Mouse (Mus musculus): Measurements from ENCODE around the gene Atp8a2.
A peak's percentile ranks its signal among the peaks of the same experiment; 100 is the strongest.

Gene Atp8a2

DNA sequence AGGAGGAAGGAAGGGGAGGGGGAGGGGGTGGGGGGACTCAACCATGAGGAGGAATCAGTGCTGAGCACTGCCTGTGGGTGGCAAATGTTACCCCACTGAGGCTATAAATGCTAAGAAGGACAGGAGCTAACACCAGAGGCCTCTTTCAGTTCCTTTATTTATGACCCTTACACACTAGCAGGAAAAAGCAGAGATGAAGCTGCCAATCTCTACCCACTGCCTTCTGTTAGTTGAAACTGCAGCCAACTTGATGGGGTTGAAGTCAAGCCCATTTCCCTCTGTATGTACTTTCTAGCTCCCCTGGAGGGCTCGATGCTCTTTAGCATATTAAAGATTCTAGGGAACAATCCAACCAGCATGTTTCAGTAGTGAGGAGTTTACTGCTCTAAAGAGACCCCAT lies 303.0 kb downstream of the Atp8a2 start:
- no peak for DNase-seq

DNA sequence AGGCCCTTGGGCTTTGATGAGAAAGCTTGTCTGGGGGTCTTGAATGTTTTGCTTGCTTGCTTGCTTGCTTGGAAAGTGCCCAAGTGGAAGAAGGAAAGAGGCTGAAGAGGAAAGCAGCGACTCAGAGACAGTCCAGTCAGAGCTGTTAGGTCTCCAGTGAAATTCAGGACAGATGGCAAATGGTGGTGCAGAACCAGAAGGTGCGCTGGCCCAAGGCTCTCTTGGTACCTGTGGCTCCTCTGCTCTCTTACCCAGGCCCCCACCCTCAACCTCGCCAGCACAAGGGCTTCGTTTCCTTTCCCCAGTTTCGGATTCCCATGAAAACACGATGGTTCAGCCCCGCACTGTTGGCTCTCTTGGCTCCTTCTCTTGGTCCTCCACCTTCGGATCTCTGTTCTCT lies 304.9 kb downstream of the Atp8a2 start:
- DNase-seq, result no peak

DNA sequence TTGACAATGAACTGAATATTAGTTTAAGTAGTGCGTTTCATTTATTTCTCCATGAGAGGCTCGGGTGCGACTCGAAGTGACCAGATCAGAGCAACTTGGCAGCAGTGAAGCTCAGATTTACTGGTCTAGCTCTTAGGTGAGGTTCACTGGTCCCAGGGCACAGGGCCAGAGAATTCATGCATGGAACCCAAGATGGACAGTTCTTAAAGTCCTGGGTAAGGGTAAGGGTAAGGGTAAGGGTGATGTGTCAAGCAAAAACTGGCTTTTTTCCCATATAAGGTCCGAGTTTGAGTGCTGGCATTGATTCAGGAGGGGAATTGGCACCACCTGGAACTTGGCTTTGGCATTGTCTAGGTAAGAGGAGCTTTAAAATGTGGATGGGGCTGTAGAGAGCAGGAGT lies 305.5 kb downstream of the Atp8a2 start:
- DNase-seq, result no peak

DNA sequence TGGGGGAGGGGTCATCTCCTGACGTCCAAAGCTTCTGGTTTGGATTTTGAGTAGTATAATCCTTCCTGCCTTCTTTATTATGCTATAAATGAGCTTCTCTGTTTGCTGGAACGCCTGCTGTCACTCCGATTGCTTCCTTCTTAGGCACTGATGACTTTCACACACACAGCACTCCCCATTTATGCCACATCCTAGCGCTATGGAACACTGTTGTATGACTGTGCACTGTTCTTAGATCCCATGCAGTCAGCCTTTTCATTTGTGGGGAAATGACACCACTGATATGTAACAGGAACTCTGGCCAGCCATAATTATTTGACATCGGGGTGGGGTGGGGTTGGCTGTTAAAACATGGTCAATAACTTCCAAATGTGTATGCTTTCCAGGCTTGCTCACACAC lies 306.2 kb downstream of the Atp8a2 start:
- no peak for DNase-seq

DNA sequence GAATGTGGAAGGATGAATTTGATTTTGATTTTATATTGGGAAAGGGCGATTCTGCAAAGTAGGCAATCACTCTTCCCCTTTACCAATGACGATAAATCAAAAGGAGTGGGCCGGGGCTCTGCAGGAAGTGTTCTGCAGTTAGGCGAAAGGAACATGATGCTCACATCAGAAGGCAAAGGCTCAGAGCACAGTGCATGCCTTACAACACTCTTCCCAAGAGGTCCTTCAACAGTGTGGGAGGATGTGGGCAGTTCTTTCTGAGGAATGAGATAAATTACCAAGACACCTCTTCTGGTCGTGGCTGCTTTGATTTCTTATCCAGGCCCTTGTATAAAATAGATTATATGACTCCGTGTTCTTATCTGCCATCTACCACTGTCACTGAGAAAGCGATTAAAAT lies 306.9 kb downstream of the Atp8a2 start:
- no peak for DNase-seq

DNA sequence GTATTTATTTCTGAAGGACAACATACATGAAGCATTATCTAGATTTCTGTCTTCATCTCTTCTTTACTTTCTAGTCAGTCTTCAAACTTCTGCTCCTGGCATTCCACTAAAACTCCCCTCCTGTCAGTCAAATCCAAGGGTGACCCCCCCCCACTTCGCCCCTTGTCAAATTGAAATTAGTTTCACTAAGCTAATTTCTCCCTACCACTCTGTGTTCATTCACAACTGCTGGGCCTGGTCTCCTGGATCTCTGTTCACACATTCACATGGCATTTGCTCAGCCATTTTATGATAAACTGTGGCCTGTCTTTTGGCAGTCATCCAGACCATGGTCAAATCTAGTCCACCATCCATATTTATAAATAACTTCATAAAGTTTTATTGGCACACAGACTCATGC lies 308.5 kb downstream of the Atp8a2 start:
- peak; percentile 25 for DNase-seq

DNA sequence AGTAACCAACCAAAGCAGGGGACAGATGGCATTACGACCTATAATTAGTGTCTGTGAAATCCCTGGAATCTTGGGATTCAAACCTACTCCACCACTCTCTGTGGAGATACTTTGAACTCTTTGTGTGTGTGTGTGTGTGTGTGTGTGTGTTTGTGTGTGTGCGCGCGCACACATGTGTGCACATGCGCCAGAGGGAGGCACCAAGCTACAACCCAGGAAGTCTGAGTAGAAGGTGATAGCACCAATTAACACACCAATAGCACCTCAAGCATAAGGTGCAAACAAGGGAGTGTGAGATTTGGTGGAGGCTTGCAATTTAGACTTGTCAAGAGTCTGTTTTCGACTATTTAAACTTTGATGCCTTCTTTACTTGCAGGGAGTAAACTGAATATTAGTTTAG lies 308.9 kb downstream of the Atp8a2 start:
- no peak for DNase-seq

DNA sequence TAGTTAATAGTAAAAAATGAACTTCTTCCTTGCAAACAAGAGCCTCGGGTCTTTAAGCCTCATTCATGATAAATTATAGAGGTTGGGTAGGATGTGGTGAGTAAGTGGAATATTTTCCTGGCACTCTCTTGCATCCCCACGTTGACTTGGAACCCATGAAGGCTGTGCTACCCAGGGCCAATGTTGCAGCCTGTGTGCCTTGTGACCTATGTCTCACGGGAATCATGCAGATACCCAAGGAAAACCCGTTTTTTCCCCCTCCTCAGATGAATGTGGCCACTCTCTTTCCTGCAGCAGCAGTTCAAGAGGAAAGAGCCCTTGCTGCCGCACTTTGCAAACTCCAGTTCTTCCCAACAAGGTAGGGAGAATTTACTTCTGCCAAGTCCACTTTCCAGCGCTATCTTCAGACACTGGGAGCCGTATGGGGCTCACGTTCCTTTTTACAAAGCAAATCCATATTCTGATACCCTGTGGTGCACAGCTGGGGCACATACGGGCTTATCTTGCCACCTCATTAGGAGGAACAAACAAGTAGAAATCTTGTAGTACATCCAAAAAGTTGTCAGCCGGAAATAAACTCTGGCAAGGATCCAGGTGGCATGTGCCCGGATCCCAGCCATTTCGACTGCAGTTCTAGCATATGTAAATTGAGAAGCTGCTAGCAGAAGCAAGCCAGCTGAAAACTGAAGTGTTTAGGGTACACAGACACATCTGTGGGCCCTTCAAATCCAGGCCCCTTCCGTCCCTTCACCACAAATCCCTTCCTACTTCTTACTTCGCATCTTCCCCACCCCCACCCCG lies 309.7 kb downstream of the Atp8a2 start:
- peak; percentile 82 for DNase-seq

DNA sequence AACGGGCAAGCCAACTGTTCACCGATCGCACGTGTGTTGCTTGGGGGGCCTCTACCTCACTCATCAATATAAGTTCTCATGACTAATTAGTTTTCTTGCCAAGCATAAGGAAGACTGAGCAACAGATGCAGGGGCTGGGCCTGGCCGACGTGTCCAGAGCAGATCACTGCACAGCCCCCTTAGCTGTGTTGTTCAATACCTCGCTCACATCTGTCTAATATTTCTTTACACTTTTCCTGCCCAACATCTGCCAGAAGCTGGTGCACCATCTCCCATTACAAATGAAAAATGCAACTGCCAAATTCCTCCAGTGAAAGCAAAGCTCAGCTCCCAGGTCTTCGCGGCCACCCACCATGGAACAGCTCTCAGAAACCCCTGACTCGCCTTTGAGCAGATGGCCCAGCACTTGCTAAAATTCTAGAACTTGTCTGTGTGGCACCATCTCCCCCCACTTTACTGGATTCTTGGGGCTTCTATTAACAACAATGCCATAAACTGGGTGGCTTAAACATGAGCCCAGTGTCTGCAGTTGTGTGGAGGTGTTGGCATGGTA lies 313.4 kb downstream of the Atp8a2 start:
- DNase-seq, result no peak

DNA sequence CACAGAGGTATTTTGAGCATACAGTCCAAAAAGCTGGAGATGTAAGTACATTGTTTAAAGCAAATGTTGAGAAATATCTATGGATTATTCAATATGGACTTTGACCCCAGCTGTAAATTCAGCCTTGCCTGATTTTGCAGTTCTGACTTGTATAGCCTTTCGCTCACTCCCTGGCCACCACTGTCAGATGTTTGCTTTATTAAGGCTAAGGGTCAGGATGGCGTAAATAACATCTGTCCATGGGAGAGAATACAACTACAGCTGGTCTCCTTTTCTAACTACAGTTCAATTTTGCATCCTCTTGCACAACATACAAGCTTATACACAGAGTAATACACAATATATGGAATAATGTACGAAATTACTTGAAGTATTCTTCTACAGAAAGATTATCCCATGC lies 316.1 kb downstream of the Atp8a2 start:
- DNase-seq, result peak; percentile 10

DNA sequence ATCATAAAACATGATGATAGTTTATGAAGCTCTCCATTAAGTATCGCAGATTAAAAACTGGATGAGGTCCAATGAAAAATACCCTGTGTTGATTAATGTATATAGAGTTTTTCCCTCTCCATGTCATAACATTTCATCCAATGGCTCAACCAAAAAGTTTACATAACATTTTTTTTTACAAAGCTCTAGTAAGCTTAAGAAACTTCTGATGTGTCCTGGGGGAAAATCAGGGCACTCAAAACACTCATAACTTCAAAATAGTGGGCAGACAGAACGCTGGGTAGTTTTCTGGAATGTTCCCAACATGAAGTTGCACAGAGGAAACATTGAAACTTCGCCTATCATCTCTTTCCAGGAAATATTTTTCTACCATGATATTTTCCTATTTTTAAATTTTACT lies 318.7 kb downstream of the Atp8a2 start:
- peak; percentile 12 for DNase-seq

DNA sequence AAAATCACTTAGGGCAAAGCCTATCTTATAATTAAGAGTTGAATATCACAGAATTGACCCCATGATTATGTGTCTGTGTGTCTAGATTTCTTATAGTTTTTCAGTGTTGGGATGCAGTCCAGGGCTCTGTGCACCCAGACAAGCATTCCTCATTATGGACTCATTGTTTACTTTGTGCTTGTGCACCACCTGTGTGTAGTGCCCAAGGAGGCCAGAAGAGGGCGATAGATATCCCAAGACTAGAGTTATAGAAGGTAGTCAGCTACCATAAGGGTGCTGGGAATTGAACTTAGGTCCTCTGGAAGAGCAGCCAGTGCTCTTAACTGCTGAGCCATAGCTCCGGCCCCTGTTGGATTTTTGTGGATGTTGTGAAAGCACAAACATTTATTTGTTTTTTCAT lies 320.5 kb downstream of the Atp8a2 start:
- DNase-seq, result no peak

DNA sequence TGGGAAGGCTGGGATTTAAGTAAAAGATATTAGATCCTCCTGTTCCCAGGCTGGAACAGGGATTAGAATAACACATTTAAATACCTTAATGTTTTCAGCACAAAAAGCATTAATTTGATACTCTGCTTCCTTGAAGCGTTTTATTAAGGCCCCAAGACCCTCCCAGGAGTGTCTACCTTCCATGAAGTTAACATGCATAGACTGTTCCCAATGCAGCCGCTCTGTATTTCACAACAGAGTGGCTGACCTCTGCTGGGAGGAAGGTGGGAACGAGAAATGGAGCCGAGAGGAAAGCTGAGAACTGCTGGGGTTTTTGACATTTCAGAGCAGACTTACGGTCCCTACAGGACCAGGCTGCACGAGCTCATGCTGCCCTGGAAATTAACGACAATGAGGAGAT lies 328.6 kb downstream of the Atp8a2 start:
- no peak for DNase-seq

DNA sequence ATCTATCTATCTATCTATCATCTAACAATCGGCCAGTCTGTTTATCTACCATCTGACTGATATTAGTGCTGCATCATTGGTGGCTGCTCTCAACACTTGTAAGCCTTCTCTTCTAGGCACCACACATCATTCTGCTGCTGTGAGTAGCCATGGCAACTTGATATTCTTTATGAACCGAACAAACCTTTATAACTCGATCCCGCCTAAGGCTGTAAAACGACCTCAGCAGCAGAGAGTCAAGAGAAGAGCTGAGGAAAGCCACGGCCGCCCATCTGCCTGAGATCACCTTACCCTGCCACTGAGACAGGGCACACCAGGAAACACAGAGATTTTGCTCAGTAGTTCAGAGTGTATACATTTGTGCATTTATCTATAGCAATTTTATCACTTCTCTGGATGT lies 329.2 kb downstream of the Atp8a2 start:
- no peak for DNase-seq

DNA sequence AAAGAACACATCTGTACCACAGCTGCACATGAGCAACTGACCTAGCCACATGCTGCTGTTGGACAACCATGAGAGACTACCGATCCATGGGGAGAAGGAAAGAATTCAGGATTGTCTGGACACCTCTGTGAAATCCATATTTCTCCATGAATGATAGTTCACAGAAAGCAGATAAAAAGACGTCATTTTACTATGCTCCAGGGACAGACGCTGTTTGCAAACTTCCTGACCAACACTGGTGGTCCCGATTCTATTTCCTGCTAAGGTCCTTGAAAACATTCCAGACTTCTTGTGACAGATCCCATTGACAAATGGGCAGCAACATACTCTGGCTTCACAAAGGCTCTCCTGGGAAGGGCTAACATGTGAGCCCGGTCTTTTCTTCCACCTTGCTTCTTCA lies 331.0 kb downstream of the Atp8a2 start:
- no peak for DNase-seq

DNA sequence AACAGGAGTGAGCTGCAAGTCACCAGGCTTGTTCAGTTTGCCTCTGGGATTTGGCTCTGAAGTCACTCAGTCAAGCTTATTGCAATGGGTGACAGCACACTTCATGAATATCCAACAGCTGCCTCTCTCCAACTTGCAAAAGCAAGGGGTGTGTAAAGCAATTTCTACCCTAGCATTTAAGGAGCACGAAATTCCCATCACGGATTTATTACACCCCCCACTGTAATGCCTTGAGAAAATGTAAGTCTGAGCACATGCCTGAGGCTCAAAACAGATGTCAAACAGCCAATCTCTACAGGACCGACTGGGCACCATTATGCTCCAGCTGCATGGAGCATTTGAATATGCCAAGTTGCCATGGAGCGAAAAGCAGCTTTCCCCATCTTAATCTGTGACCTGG lies 334.6 kb downstream of the Atp8a2 start:
- DNase-seq, result no peak

DNA sequence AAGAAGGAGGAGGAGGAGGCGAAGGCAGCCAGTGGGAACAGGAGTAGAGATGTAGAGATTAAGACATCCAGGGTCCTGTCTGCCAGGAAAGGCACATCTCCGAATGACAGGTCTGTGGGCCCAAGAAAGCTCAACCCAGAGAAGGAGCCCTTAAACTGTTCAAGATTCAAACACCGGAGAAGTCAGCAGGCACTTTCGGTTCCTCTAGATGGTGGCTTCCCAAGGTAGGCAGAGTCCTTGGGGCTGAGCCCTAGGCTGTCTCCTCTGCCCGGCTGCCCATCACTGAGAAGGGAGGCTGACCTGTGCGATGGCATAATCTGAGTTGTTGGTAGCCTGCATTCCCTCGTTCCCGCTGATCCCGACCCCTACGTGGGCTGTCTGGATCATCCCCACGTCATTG lies 337.1 kb downstream of the Atp8a2 start:
- no peak for DNase-seq

DNA sequence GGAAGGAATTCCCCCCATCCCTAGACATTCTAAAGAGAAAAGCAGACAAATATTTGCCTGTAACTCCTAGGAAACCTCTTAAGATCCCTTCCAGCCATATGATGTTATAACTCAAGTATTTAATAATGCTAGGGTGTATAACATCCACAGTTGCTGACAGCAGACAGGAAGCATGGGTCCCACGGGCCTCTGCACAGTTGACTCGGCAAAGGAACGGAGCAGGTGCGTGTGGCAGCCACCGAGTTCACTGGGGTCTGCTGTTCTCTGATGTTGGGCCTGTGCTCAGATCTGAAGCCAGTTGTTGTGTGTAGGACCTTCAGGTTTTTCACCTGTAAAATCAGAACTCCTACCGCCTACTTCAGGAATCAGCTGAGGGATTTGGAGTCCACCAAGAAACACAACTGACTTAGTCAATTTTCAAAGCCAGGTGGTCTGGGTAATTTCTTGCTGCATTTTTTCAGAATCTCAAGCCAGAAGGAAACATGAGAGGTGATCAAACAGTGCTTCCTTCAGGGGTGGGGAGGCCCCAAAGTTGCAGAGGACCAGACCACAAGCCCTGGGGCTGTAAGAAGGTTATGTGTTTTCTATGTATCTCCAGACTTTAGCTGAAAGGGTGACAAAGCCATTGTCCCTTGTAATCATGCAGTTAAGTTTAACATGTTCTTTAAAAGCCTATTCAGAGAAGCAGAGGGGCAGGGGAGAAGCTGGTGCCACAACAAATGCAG lies 338.3 kb downstream of the Atp8a2 start:
- DNase-seq, result no peak

DNA sequence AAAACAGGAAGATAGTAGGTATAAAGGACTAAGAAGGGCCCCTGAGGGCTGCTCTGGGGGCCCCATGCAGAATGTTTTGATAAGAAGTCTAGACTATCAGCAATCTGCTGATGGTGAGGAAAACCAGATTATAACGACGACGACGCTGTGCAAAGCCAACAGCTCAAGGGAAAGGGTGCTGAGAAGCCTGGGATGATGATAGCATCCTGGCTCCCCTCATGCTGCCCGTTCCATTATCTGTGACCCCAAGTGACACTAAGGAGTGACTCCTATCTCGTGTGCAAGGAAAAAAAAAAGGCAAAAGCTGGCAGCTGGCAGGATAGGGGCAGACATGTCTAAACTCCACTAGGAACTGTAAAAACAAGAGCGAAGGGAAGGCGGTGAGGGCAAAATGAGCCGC lies 343.8 kb downstream of the Atp8a2 start:
- DNase-seq, result no peak

DNA sequence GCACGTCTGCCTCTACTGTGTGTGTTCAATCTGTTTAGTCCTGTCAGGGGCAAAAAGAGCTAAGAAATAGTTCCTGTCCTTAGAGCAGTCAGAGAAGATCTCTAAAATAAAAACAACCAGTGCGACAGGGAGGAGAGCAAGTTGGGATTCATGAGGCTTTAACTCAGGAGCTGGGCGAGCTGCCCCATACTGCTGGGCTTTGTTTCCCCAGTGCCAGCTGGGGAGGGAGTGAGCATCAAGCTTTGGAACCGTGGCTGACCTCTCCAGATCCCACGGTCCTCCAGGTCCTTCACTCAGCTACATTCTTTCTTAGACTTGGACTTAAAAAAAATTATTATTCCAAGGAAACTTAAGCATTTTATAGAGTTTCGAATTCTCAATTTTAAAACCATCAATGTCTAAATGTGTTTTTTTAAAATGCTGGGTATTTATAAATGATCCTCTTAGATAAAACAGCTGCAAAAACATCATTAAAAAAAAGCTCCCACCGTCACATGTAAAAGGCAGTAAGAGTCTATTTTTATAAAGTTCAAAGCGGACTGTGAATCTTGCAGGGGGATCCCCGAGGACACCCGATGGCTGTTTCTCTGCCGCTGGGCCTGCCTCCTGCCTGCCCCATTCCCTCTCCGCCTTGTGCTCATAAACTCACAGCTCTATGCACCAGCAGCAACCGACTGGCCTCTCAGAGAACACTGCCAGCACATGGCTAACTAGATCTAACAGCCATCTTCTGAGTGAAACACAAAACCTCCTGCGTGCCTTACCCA lies 350.2 kb downstream of the Atp8a2 start:
- DNase-seq, result no peak

DNA sequence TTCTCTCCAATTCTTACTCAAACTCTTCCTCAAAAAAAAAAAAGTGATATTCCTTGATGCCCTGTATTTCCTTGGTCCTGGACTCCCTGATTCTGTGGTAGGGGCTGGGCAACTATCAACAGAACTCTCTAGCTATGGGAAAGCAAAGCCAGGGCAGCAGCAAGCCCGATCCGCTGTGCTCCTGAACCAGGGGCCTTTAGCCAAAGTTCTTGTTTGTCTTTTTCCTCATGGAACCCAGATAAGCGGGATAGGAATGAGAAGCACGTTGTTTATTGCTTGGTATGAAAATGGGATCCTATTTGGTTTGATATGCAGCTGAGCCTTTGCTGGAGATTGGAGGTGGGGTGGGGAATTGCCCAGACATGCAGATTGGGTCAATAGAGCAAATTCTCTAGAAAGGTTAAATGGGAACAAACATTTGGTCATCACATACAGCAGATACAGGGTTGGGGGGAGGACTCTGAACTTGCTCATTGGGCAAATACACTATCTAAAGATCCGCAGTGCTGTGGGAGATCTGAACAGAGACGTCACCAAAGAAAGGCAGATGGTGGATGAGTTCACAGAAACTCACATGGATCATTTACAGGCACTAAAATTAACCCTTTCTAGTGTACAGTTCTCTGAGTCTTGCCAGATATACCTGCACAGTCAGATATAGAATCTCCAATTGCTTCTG lies 353.6 kb downstream of the Atp8a2 start:
- DNase-seq, result no peak

DNA sequence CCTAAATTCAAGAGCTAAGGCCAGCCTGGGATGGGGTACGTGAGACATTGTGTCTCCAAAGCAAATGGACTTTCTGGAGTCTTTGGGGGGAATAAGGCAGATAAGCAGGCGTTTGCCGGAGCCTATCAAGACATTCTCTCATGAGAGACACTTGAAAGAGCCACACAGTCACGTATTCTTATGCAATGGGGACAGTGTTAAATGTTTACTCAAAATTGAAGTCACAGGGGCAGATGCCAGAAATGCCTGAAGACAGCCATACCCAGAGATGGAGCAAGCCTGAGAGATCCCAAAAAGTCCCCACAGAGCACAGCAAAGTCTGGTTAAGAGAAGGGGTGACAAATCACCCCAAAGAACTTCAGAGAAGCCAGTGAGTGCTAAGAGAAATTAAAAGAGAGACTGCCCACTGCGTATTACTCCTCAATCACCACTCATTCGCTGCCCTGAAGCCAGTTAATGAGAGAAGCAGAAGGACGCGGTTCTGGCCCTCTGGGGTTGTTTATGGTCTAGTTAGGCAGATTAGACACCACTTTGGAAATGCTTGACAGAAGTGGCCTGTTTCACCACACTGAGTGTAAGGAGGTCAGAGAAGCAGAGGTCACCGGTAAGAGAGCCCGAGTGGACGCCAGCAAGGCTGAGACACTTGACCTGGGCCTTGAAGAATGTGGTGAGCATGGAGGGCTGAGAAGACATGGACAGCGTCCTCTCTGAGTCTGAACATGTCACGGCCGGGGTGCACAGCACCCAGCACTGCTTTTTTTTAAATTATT lies 356.8 kb downstream of the Atp8a2 start:
- peak; percentile 25 for DNase-seq
